Mouse (Mus musculus) spleen, adult 2 months (tissue): ENCODE measurements around the gene Pcyt1a. TPM values are rescaled to one million over a fixed set of nuclear protein-coding genes. Genes with fewer than 3 reads are reported as not detected.

ENCODE experiments used
- DNase-seq, 2 experiments: peaks; one replicate each; pipeline versions ENCODE4 v3.0.0 to v3.0.0-alpha.2; 2012 to 2021; ENCODE audit warnings: low spot score in 2 of 2, low read depth in 1 of 2
- H3K27ac ChIP-seq: fragments of 200-500 bp; 2 replicates; pipeline ENCODE4 v1.5.1; 2012; ENCODE audit warnings: low read length, inconsistent platforms; ENCODE audit not compliant: insufficient read depth
- H3K27me3 ChIP-seq: fragments of 200-500 bp; 2 replicates; pipeline ENCODE4 v1.6.1; 2012; ENCODE audit warnings: mild to moderate bottlenecking, moderate library complexity, low read length, inconsistent platforms; ENCODE audit not compliant: control insufficient read depth, insufficient read depth
- H3K36me3 ChIP-seq: fragments of 200-500 bp; 2 replicates; pipeline ENCODE4 v1.6.1; 2012; ENCODE audit warnings: mild to moderate bottlenecking, low read length, inconsistent platforms; ENCODE audit not compliant: control insufficient read depth, insufficient read depth
- H3K4me1 ChIP-seq: fragments of 200-500 bp; 2 replicates; pipeline ENCODE4 v1.6.1; 2011; ENCODE audit warnings: inconsistent platforms; ENCODE audit not compliant: control insufficient read depth, insufficient read depth, insufficient read length
- H3K4me3 ChIP-seq: fragments of 200-500 bp; 2 replicates; pipeline ENCODE4 v1.5.1; 2011; ENCODE audit warnings: mild to moderate bottlenecking, inconsistent platforms; ENCODE audit not compliant: insufficient read depth, insufficient read length; ENCODE audit errors: extremely low read depth
- CTCF ChIP-seq: fragments of 200-500 bp; IDR thresholded peaks from 2 replicates; pipeline ENCODE4 v1.5.1; 2011; ENCODE audit warnings: mild to moderate bottlenecking, inconsistent platforms; ENCODE audit not compliant: insufficient read depth, insufficient read length, insufficient replicate concordance; ENCODE audit errors: extremely low read depth
- POLR2A ChIP-seq: fragments of 200-500 bp; IDR thresholded peaks from 2 replicates; pipeline ENCODE4 v1.6.1; 2011; ENCODE audit warnings: low read depth, low read length, inconsistent platforms
- whole genome bisulfite sequencing: fragments of 180-500 bp; shearing (Covaris S2); methylation state at CpG from one replicate; pipeline ENCODE4 v1.1.7; 2018; 5-methylcytosine and 5-hydroxymethylcytosine counted together
- polyA plus RNA-seq: library from polyadenylated mRNA; depleted of rRNA; stranded (reverse); fragments of >200 nt; gene quantifications from 2 replicates; pipeline ENCODE4 v1.2.3, GENCODE M21; 2012

The Pcyt1a gene
- polyA plus RNA-seq, 1 experiment, result 13.1 TPM

- no peaks in the 10 kb centered on the region for H3K27me3 ChIP-seq
- H3K27ac ChIP-seq, result peak overlapping the region; percentile 68
- H3K4me3 ChIP-seq, result peak overlapping the region; percentile 90
- TF ChIP-seq CTCF (no peak), POLR2A (no peak)
- no peaks in the 10 kb centered on the region for H3K36me3 ChIP-seq
- H3K4me1 ChIP-seq, result peaks cover 2% of the 10 kb centered on the region; the same call in 1 of the 2 replicates
- no peak for DNase-seq
- 3% methylated on average over 28 of the region's 28 CpGs for WGBS
Measured at GRCm38 (mm10) chr16:32431047-32431591, 398 bp downstream of the Pcyt1a start.

DNA sequence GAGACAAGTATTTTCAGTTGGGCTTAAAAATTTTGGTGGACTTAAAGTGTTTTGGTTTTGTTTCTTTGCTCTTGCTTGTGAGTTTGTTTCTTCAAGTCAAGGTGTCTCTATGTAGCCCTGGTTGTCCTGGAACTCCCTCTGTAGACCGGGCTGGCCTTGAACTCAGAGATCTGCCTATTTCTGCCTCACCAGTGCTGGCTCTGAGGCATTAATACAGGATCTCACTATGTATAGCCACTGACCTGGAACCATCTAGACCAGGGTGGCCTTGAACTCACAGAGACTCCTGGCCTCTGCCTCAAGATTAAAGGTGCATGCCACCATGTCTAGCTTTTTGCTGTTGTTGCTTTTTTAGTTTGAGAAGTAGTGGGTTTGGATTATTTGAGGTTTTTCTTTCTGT, 1.2 kb downstream of the Pcyt1a start:
- no peak for DNase-seq
- no peak overlapping the region for H3K27ac ChIP-seq
- peak overlapping the region; percentile 90; the same call in 1 of the 2 replicates for H3K4me3 ChIP-seq
- H3K27me3 ChIP-seq, result no peaks in the 10 kb centered on the region
- peaks cover 2% of the 10 kb centered on the region; the same call in 1 of the 2 replicates for H3K4me1 ChIP-seq
- 97% methylated on average over 1 of the region's 1 CpGs for WGBS
- H3K36me3 ChIP-seq, result no peaks in the 10 kb centered on the region
- no peak for TF ChIP-seq POLR2A
- TF ChIP-seq CTCF, result no peak

- 82% methylated on average over 2 of the region's 2 CpGs for WGBS
- DNase-seq, result no peak
- no peak for TF ChIP-seq POLR2A
- no peak for TF ChIP-seq CTCF
- Histone ChIP-seq H3K27me3 (no peaks in the 10 kb centered on the region), H3K4me1 (peaks cover 2% of the 10 kb centered on the region; the same call in 1 of the 2 replicates), H3K4me3 (no peak overlapping the region; the same call in 1 of the 2 replicates), H3K36me3 (no peaks in the 10 kb centered on the region), H3K27ac (no peak overlapping the region)
Measured at GRCm38 (mm10) chr16:32433138-32433537, 2.4 kb downstream of the Pcyt1a start.

- Histone ChIP-seq H3K27me3 (no peaks in the 10 kb centered on the region), H3K4me3 (no peak overlapping the region), H3K27ac (no peak overlapping the region), H3K36me3 (no peaks in the 10 kb centered on the region), H3K4me1 (peaks cover 4% of the 10 kb centered on the region; the same call in 1 of the 2 replicates)
- DNase-seq, result peak; percentile 24 to 70
- WGBS, result 5% methylated on average over 6 of the region's 6 CpGs
- TF ChIP-seq CTCF, result no peak
- no peak for TF ChIP-seq POLR2A
Measured at GRCm38 (mm10) chr16:32434066-32434465, 3.3 kb downstream of the Pcyt1a start.

- Histone ChIP-seq H3K4me3 (no peak overlapping the region), H3K4me1 (peaks cover 4% of the 10 kb centered on the region; the same call in 1 of the 2 replicates), H3K36me3 (no peaks in the 10 kb centered on the region), H3K27me3 (no peaks in the 10 kb centered on the region), H3K27ac (no peak overlapping the region)
- no peak for DNase-seq
- TF ChIP-seq CTCF (no peak), POLR2A (no peak)
Measured at GRCm38 (mm10) chr16:32434691-32435090, 4.0 kb downstream of the Pcyt1a start.

- H3K4me1 ChIP-seq, result peaks cover 4% of the 10 kb centered on the region; the same call in 1 of the 2 replicates
- H3K4me3 ChIP-seq, result no peak overlapping the region
- no peaks in the 10 kb centered on the region for H3K36me3 ChIP-seq
- no peak overlapping the region for H3K27ac ChIP-seq
- TF ChIP-seq CTCF (no peak), POLR2A (no peak)
- H3K27me3 ChIP-seq, result no peaks in the 10 kb centered on the region
- no peak for DNase-seq
- 55% methylated on average over 1 of the region's 1 CpGs for WGBS
Measured at GRCm38 (mm10) chr16:32436657-32437056, 5.9 kb downstream of the Pcyt1a start.

GRCm38 (mm10) chr16:32437266-32437665, 6.5 kb downstream of the Pcyt1a start:
- H3K4me3 ChIP-seq, result no peak overlapping the region
- no peak overlapping the region for H3K27ac ChIP-seq
- H3K27me3 ChIP-seq, result no peaks in the 10 kb centered on the region
- 92% methylated on average over 1 of the region's 1 CpGs for WGBS
- DNase-seq, result no peak
- TF ChIP-seq CTCF, result no peak
- no peak for TF ChIP-seq POLR2A
- H3K4me1 ChIP-seq, result peaks cover 4% of the 10 kb centered on the region; the same call in 1 of the 2 replicates
- H3K36me3 ChIP-seq, result no peaks in the 10 kb centered on the region
